Comparison of ENCODE assay signal across 16 mouse cellular contexts in genomic region chr2:106517224-106517623, GRCm38 (mm10).
A peak's percentile ranks its signal among the peaks of the same experiment; 100 is the strongest.
DNase-seq lines count a peak whose midpoint lies in the region; ATAC-seq and TF ChIP-seq lines count a peak whose summit lies in the region.
"Had no signal": no experiment of that assay in that cellular context is flagged by ENCODE, and none has a peak within 500 bp of the region (broad histone marks: within the 10 kb centered on the region; RNA-seq: fewer than 3 reads in every experiment).

No protein-coding gene starts in this region.

- no peaks in the 10 kb centered on the region for H3K27me3 ChIP-seq in thymus, adult 2 months (ENCODE audit: control insufficient read depth, insufficient read depth, low read length)
- H3K27me3 ChIP-seq: CH12.LX; heart, embryonic 15.5 days; limb, embryonic 15.5 days had no signal

- WGBS in thymus, adult 2 months = 84% methylated on average over 5 of the region's 5 CpGs

- peak; percentile 94 for ATAC-seq in frontal cortex, adult (ENCODE audit: low TSS enrichment)
- ATAC-seq: liver, postnatal 0 days had no signal

- no peak for TF ChIP-seq POLR2A in thymus, adult 2 months (IDR thresholded peaks at IDR 0.05; ENCODE audit: control insufficient read depth, extremely low read depth, insufficient read depth, low read length, poor library complexity)

- H3K4me3 ChIP-seq in thymus, adult 2 months (ENCODE audit: control insufficient read depth, insufficient read depth, low read length) = no peak overlapping the region
- H3K4me3 ChIP-seq: heart, embryonic 15.5 days; hindbrain, embryonic 10.5 days; limb, embryonic 15.5 days had no signal

- no peaks in the 10 kb centered on the region for H3K4me1 ChIP-seq in thymus, adult 2 months (replicated peaks; ENCODE audit: control insufficient read depth, insufficient read depth, low read length)
- H3K4me1 ChIP-seq: limb, embryonic 15.5 days had no signal

- no peaks in the 10 kb centered on the region for H3K36me3 ChIP-seq in thymus, adult 2 months (ENCODE audit: control insufficient read depth, insufficient read depth, low read length)
- H3K36me3 ChIP-seq: heart, embryonic 15.5 days; hindbrain, embryonic 10.5 days; limb, embryonic 15.5 days had no signal

- no peak for DNase-seq in frontal cortex, postnatal 14 days (ENCODE audit: low spot score in 2 of 2)
- peak; percentile 42 to 76 for DNase-seq in right cerebral cortex, adult 2 months (ENCODE audit: low spot score in 2 of 2)
- DNase-seq in right cerebral cortex, postnatal 4 days = no peak
- DNase-seq in left cerebral cortex, adult 9 months (ENCODE audit: low spot score in 2 of 2) = peak; percentile 64 to 81
- DNase-seq in Muller cell, postnatal 12 days (ENCODE audit: inconsistent ontology term) = no peak
- no peak for DNase-seq in thymus, adult 2 months
- no peak for DNase-seq in retina, postnatal 1 day
- DNase-seq: adrenal gland, postnatal 36 days; kidney, adult 9 months; liver, postnatal 0 days; lung, postnatal 4 days had no signal

- no peak for TF ChIP-seq CTCF in thymus, adult 2 months (IDR thresholded peaks at IDR 0.05; ENCODE audit: borderline replicate concordance, control insufficient read depth, extremely low read depth, insufficient read depth, low read length, poor library complexity)

- no peak overlapping the region for H3K27ac ChIP-seq in thymus, adult 2 months (ENCODE audit: control insufficient read depth, insufficient read depth, low read length)
- H3K27ac ChIP-seq: heart, embryonic 15.5 days; hindbrain, embryonic 10.5 days; limb, embryonic 15.5 days had no signal

Comparison
In these comparisons a context has a peak if more than half of its experiments do, and no peak if none do; other contexts are left out.
1. DNase-seq: peak in right cerebral cortex, adult 2 months (2 of 2) and left cerebral cortex, adult 9 months (2 of 2); none in frontal cortex, postnatal 14 days (0 of 2), right cerebral cortex, postnatal 4 days (single experiment), Muller cell, postnatal 12 days (single experiment), thymus, adult 2 months (single experiment) and retina, postnatal 1 day (single experiment).